Mouse (Mus musculus) MEL (cell line): Measurements from ENCODE around the gene Spata32.

Source experiments
- BHLHE40 ChIP-seq: IDR thresholded peaks from 2 replicates; pipeline ENCODE4 v1.6.1; 2012; ENCODE audit warnings: low read depth, mild to moderate bottlenecking, inconsistent platforms, low read length, improper control_type of control experiment, borderline replicate concordance
- CTCF ChIP-seq, 3 experiments: IDR thresholded peaks in 2 of 3; conservative IDR thresholded peaks in 1 of 3; 2 replicates each; pipeline ENCODE4 v1.5.1; 2011 to 2012; ENCODE audit warnings: low read length in 3 of 3, low read depth in 2 of 3, mild to moderate bottlenecking in 2 of 3, improper control_type of control experiment in 1 of 3, inconsistent platforms in 1 of 3, mixed read lengths in 1 of 3, moderate library complexity in 1 of 3; ENCODE audit not compliant: control insufficient read depth in 1 of 3, insufficient read depth in 1 of 3, poor library complexity in 1 of 3, severe bottlenecking in 1 of 3
- GATA1 ChIP-seq: IDR thresholded peaks from 2 replicates; pipeline ENCODE4 v1.6.1; 2011; ENCODE audit warnings: low read depth, low read length, improper control_type of control experiment
- POLR2A ChIP-seq, 2 experiments: IDR thresholded peaks; 2 replicates each; pipeline ENCODE4 v1.6.1; 2011 to 2012; ENCODE audit warnings: low read length in 2 of 2, mild to moderate bottlenecking in 2 of 2, control low read depth in 1 of 2, improper control_type of control experiment in 1 of 2, low read depth in 1 of 2, moderate library complexity in 1 of 2; ENCODE audit not compliant: control insufficient read depth in 1 of 2, insufficient read depth in 1 of 2, poor library complexity in 1 of 2
- SIN3A ChIP-seq: IDR thresholded peaks from 2 replicates; pipeline ENCODE4 v1.6.1; 2012; ENCODE audit warnings: low read length, improper control_type of control experiment, inconsistent platforms
- UBTF ChIP-seq: IDR thresholded peaks from 2 replicates; pipeline ENCODE4 v1.6.1; 2012; ENCODE audit warnings: low read depth, mild to moderate bottlenecking, inconsistent platforms, low read length, improper control_type of control experiment, moderate library complexity, borderline replicate concordance; ENCODE audit not compliant: insufficient read depth
- ZC3H11A ChIP-seq: IDR thresholded peaks from 2 replicates; pipeline ENCODE4 v1.6.1; 2012; ENCODE audit warnings: low read depth, mild to moderate bottlenecking, inconsistent platforms, low read length, improper control_type of control experiment
- ZKSCAN1 ChIP-seq: IDR thresholded peaks from 2 replicates; pipeline ENCODE4 v1.6.1; 2012; ENCODE audit warnings: low read depth, mild to moderate bottlenecking, inconsistent platforms, low read length, improper control_type of control experiment, moderate library complexity

GRCm38 (mm10) chr11:103175688-103176442 lies 42.4 kb downstream of the Spata32 start:
- no peak for TF ChIP-seq CTCF (IDR thresholded peaks at IDR 0.05 in 2 of 3, conservative IDR thresholded peaks at IDR 0.05 in 1 of 3; ENCODE audit: control insufficient read depth in 1 of 3, insufficient read depth in 1 of 3, low read depth in 2 of 3, low read length in 3 of 3, poor library complexity in 1 of 3, severe bottlenecking in 1 of 3)
- TF ChIP-seq BHLHE40: no peak
- no peak for TF ChIP-seq ZKSCAN1
- no peak for TF ChIP-seq UBTF
- no peak for TF ChIP-seq ZC3H11A
- no peak for TF ChIP-seq GATA1
- no peak for TF ChIP-seq POLR2A (IDR thresholded peaks at IDR 0.05; ENCODE audit: control insufficient read depth in 1 of 2, insufficient read depth in 1 of 2, low read depth in 1 of 2, low read length in 2 of 2, poor library complexity in 1 of 2)
- TF ChIP-seq SIN3A: no peak
